Mouse (Mus musculus) kidney, embryonic 16.5 days (tissue): ENCODE results near the gene Jazf1. TPM values are rescaled to one million over a fixed set of nuclear protein-coding genes. Genes with fewer than 3 reads are reported as not detected.
A peak's percentile ranks its signal among the peaks of the same experiment; 100 is the strongest.

Experiments used
- ATAC-seq: fragments of 200-750 bp; cut with Nextera tagmentation; 2 replicates; pipeline ENCODE4 v1.8.0; 2017; ENCODE audit warnings: moderate TSS enrichment; ENCODE audit not compliant: low FRiP score, low TSS enrichment
- H3K27ac ChIP-seq: fragments of 300-500 bp; sonication (generic); 2 replicates; pipeline ENCODE4 v1.5.1; 2014; ENCODE audit warnings: low read length
- H3K27me3 ChIP-seq: fragments of 300-500 bp; sonication (generic); 2 replicates; pipeline ENCODE4 v1.6.1; 2014; ENCODE audit warnings: low read length, control low read depth, mixed read lengths; ENCODE audit not compliant: insufficient read depth
- H3K36me3 ChIP-seq: fragments of 300-500 bp; sonication (generic); 2 replicates; pipeline ENCODE4 v1.6.1; 2014; ENCODE audit warnings: low read length, control low read depth, mixed read lengths; ENCODE audit not compliant: insufficient read depth
- H3K4me1 ChIP-seq: fragments of 300-500 bp; sonication (generic); 2 replicates; pipeline ENCODE4 v1.6.1; 2014; ENCODE audit warnings: low read length, control low read depth, mixed read lengths; ENCODE audit not compliant: insufficient read depth
- H3K4me2 ChIP-seq: fragments of 300-500 bp; sonication (generic); replicated peaks from 2 replicates; pipeline ENCODE4 v1.6.1; 2014; ENCODE audit warnings: low read depth, low read length
- H3K4me3 ChIP-seq: fragments of 300-500 bp; sonication (generic); 2 replicates; pipeline ENCODE4 v1.5.1; 2014; ENCODE audit warnings: mild to moderate bottlenecking, low read length
- H3K9ac ChIP-seq: fragments of 300-500 bp; sonication (generic); replicated peaks from 2 replicates; pipeline ENCODE4 v1.6.1; 2014; ENCODE audit warnings: low read length
- H3K9me3 ChIP-seq: fragments of 300-500 bp; sonication (generic); 2 replicates; pipeline ENCODE4 v1.6.1; 2016; ENCODE audit warnings: low read length, control low read depth
- WGBS: fragments of 180-500 bp; shearing (Covaris S2); extraction: QIAGEN DNeasy Blood & Tissue Kit; methylation state at CpG from one replicate; pipeline ENCODE4 v1.1.7; 2014; 5-methylcytosine and 5-hydroxymethylcytosine counted together
- polyA plus RNA-seq: library from polyadenylated mRNA; unstranded; fragments of >200 nt; fragmentation: Nextera tagmentation; extraction: Ambion mirVana; gene quantifications from 2 replicates; pipeline ENCODE4 v1.2.1, GENCODE M21; 2015

Jazf1 gene
- polyA plus RNA-seq, 1 experiment from 2014 or later = 3.3 TPM

DNA sequence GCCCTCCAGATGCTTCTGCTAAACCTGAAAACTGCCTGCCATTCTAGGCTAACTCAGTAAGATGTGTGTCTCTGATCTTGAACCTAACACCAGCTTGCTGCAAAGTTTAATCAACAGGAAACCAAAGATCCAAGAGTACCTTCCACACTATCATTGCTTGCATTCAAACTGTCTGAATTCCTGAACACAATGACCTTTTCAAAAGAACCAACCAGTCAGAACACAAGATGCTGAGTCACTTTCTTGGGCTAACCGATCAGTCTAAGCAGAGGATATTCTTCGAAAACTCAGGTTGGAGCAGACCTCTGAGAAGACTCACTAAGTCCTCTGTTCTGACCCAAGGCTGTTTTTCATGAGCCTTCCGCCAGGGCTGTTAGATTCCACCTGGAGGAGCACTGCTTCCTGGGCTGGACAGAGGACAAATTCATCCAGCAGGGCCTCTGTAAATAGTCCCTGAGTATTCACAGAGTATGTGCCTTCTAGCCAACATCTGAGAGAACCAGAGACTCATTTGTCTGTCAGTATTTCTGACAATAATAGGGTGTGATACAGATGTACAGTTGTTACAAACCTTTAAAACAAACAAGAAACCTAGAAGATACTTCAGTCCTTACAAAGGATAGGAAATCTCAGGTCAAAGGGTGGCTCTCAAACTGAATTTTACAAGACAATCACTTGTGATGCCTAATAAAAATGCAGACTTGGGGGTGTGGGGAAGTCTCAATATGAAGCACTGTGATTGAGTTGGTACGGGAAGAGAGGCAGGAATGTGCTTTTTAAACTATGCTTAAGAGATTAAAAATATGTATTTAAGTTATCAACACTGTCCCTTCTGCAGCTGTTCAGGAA lies 50.9 kb downstream of the Jazf1 start:
- H3K4me1 ChIP-seq = no peaks in the 10 kb centered on the region
- H3K36me3 ChIP-seq = no peaks in the 10 kb centered on the region
- H3K9ac ChIP-seq = no peak overlapping the region
- H3K9me3 ChIP-seq = no peaks in the 10 kb centered on the region
- H3K4me2 ChIP-seq = no peak overlapping the region
- WGBS = 62% methylated on average over 4 of the region's 4 CpGs
- H3K27ac ChIP-seq = no peak overlapping the region
- ATAC-seq = no peak
- no peaks in the 10 kb centered on the region for H3K27me3 ChIP-seq
- H3K4me3 ChIP-seq = no peak overlapping the region

DNA sequence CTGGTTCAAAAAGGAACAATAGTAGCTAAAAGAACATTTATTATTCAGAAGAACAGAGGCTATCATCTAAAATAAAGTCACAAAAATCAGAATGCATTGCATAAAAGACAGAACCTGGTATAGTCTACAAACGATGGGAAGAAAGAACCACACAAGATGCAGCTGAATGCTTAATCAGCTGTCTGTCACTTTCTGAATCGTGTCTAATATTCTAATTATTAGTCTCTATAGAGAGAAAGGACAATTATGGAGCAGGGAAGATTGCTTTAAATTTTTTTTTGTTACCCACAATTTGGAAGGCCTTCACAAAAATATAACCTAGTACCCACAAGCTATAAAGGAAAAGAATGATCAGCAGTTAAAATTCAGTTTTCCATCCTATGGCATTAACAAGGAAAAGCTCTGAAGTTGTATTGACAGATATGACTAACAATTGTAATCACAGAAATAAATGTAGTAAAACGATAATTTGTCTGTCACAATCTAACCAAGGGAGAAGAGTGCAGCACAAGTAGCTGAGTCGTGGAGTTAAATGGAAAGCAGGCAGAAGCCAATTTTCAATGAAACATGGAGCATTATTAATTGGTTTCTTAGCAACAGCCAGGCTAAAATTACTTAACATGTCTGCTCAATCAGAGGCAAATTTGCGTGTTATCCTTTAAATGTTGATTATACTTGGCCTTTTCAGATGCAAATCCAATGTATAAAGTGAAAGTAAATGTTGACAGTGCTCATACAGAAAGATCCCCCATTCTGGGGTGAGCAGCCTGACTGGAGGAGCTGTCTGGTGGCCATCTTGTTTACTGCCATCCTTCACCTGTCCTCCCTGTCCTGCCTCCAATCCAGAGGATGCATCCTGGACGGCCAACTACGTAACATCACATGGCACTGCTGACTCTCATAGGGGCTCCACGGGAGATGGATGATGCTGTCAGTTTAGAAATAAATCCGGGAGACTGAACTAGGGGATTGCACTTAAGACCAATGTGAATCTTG lies 53.7 kb downstream of the Jazf1 start:
- H3K4me2 ChIP-seq = no peak overlapping the region
- H3K9ac ChIP-seq = no peak overlapping the region
- no peak overlapping the region for H3K4me3 ChIP-seq
- H3K9me3 ChIP-seq = no peaks in the 10 kb centered on the region
- H3K36me3 ChIP-seq = no peaks in the 10 kb centered on the region
- H3K27me3 ChIP-seq = no peaks in the 10 kb centered on the region
- H3K27ac ChIP-seq = no peak overlapping the region
- no peak for ATAC-seq
- WGBS = 89% methylated on average over 9 of the region's 9 CpGs
- H3K4me1 ChIP-seq = no peaks in the 10 kb centered on the region

GRCm38 (mm10) chr6:53010286-53010685 lies 58.1 kb downstream of the Jazf1 start:
- Histone ChIP-seq H3K4me3 (no peak overlapping the region), H3K9ac (no peak overlapping the region), H3K4me1 (no peaks in the 10 kb centered on the region), H3K27ac (no peak overlapping the region), H3K36me3 (no peaks in the 10 kb centered on the region), H3K9me3 (no peaks in the 10 kb centered on the region), H3K27me3 (no peaks in the 10 kb centered on the region), H3K4me2 (no peak overlapping the region)
- no peak for ATAC-seq
- 85% methylated on average over 2 of the region's 2 CpGs for WGBS

- peak overlapping the region; percentile 19; the same call in 1 of the 2 replicates for H3K27ac ChIP-seq
- no peaks in the 10 kb centered on the region for H3K36me3 ChIP-seq
- WGBS = 43% methylated on average over 3 of the region's 3 CpGs
- no peak overlapping the region for H3K9ac ChIP-seq
- H3K27me3 ChIP-seq = no peaks in the 10 kb centered on the region
- no peaks in the 10 kb centered on the region for H3K4me1 ChIP-seq
- H3K9me3 ChIP-seq = no peaks in the 10 kb centered on the region
- no peak overlapping the region for H3K4me2 ChIP-seq
- no peak overlapping the region for H3K4me3 ChIP-seq
- ATAC-seq = no peak
Measured at GRCm38 (mm10) chr6:53006032-53006431, 62.4 kb downstream of the Jazf1 start.

- H3K4me1 ChIP-seq = no peaks in the 10 kb centered on the region
- peak overlapping the region; percentile 19; the same call in 1 of the 2 replicates for H3K27ac ChIP-seq
- ATAC-seq = no peak
- WGBS = 67% methylated on average over 2 of the region's 2 CpGs
- no peaks in the 10 kb centered on the region for H3K36me3 ChIP-seq
- H3K9me3 ChIP-seq = no peaks in the 10 kb centered on the region
- no peaks in the 10 kb centered on the region for H3K27me3 ChIP-seq
- no peak overlapping the region for H3K4me3 ChIP-seq
- H3K9ac ChIP-seq = no peak overlapping the region
- no peak overlapping the region for H3K4me2 ChIP-seq
Measured at GRCm38 (mm10) chr6:53005544-53005943, 62.9 kb downstream of the Jazf1 start.

DNA sequence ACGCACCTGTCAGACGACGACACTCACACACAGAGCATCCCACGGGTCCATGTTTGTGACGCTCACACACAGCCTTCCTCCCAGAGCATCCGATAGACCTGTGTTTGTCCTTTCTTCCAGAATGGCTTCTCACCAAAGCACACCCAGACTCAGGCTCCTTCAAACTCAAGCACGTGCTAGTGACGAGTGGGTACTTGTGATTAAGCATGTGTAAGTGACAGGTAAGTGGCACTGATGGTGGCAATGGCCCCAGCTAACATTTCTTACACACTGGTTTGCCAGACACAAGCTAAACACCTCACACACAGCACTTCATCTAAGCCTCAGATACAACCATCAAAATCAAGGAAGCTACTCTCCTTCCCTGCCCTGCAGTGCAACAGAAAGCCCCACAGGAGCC lies 77.6 kb downstream of the Jazf1 start:
- WGBS = 81% methylated on average over 8 of the region's 8 CpGs
- Histone ChIP-seq H3K4me3 (no peak overlapping the region), H3K4me1 (no peaks in the 10 kb centered on the region), H3K27ac (no peak overlapping the region), H3K36me3 (no peaks in the 10 kb centered on the region), H3K9me3 (no peaks in the 10 kb centered on the region), H3K9ac (no peak overlapping the region), H3K4me2 (no peak overlapping the region), H3K27me3 (no peaks in the 10 kb centered on the region)
- no peak for ATAC-seq

DNA sequence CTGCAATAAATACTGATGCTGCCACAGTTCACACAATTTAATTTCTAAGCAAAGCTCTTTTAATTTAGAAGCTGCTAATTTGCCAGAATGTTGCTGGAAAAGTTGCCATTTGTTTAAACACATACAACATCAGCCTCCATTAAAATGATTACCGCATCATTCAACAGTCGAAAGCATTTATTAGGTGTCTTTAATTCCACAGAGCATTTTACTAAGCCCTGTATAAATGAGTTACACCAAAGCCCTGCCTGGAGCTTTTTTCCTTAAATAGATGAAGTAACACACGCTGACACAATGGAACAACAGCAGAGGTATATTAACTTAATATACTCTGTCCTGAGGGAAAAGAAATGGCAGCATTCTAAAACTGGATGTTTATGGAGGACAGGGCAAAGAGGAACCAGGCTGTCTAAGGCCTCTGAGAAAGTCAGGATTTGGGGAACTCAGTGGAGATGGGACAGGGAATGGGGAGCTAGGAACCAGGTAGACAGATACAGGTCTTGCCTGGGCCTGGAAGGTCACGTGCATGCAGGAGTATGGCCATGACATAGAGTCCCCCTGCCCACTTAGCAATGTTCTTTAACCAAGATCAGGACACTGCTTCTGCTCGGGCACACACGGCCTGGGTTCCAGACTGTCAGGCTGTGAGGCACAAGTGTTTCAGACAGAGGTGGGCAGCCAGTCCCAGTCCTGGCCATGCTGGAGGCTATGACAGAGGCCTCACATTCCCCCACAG lies 80.4 kb downstream of the Jazf1 start:
- 77% methylated on average over 6 of the region's 6 CpGs for WGBS
- no peaks in the 10 kb centered on the region for H3K36me3 ChIP-seq

DNA sequence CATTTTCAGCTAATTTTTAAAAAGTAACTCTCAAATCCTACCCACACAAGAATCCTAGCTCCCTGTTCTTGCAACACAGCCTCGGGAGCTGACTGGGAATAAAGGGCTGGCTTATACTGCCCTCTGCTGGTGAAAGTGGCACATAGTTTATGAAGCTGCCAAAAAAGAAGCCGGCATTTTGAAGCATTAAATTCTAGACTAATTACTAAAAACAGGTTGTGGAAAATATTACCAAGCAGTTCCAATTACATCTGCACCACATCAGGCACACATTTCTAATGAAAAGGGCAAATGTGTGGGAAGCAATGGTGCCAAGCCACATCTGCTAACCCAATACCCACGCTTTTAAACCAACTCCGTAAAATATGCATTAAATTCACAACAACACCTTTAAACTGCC lies 81.0 kb downstream of the Jazf1 start:
- Histone ChIP-seq H3K9ac (no peak overlapping the region), H3K27ac (no peak overlapping the region), H3K4me3 (no peak overlapping the region), H3K36me3 (no peaks in the 10 kb centered on the region), H3K27me3 (no peaks in the 10 kb centered on the region), H3K4me2 (no peak overlapping the region), H3K4me1 (no peaks in the 10 kb centered on the region), H3K9me3 (no peaks in the 10 kb centered on the region)
- 54% methylated on average over 4 of the region's 4 CpGs for WGBS
- ATAC-seq = no peak

More for the DNA sequence above, 80.4 kb downstream of the Jazf1 start:
- Histone ChIP-seq H3K4me2 (no peak overlapping the region), H3K9ac (no peak overlapping the region), H3K4me1 (no peaks in the 10 kb centered on the region), H3K4me3 (no peak overlapping the region), H3K27me3 (no peaks in the 10 kb centered on the region), H3K27ac (no peak overlapping the region), H3K9me3 (no peaks in the 10 kb centered on the region)
- ATAC-seq = no peak

DNA sequence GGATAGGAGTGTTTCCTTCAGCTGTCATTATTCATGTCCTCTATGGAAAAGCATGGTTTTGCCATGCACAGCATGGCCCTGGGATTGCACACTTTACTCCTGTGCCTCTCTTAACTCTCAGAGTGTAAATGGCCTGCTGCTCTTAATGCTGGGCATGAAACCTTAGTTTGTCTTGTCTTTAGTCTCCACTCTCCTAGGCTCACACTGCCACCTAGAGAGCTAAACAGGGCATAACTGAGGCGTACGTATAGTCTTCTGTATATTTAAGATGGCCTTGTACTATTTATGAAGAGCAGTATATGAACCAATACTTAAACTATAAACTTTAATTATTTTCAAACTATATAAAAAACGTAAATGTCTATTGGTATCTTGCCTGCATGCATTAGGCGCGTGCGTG lies 86.3 kb downstream of the Jazf1 start:
- H3K4me3 ChIP-seq = no peak overlapping the region
- H3K4me1 ChIP-seq = no peaks in the 10 kb centered on the region

More for the DNA sequence above, 86.3 kb downstream of the Jazf1 start:
- no peak overlapping the region for H3K9ac ChIP-seq
- no peaks in the 10 kb centered on the region for H3K36me3 ChIP-seq
- no peaks in the 10 kb centered on the region for H3K9me3 ChIP-seq
- ATAC-seq = no peak
- H3K4me2 ChIP-seq = no peak overlapping the region
- H3K27ac ChIP-seq = no peak overlapping the region
- WGBS = 91% methylated on average over 6 of the region's 6 CpGs
- no peaks in the 10 kb centered on the region for H3K27me3 ChIP-seq
